Mouse (Mus musculus): Measurements from ENCODE around the gene Cwc22.

Cwc22 gene

GRCm38 (mm10) chr2:77877156-77877855 lies 68.9 kb downstream of the Cwc22 start:
- DNase-seq (ENCODE audit: extremely low spot score, low spot score) = no peak

- no peak for DNase-seq (ENCODE audit: extremely low spot score, low spot score)
Observed at GRCm38 (mm10) chr2:77876331-77876730, 69.8 kb downstream of the Cwc22 start.

- no peak for DNase-seq (ENCODE audit: extremely low spot score, low spot score)
Observed at GRCm38 (mm10) chr2:77875516-77875915, 70.7 kb downstream of the Cwc22 start.

GRCm38 (mm10) chr2:77874678-77875077 lies 71.5 kb downstream of the Cwc22 start:
- DNase-seq (ENCODE audit: extremely low spot score, low spot score) = no peak

GRCm38 (mm10) chr2:77873806-77874205 lies 72.4 kb downstream of the Cwc22 start:
- DNase-seq (ENCODE audit: extremely low spot score, low spot score) = no peak

- DNase-seq (ENCODE audit: extremely low spot score, low spot score) = no peak
Observed at GRCm38 (mm10) chr2:77872676-77873075, 73.5 kb downstream of the Cwc22 start.

- no peak for DNase-seq (ENCODE audit: extremely low spot score, low spot score)
Observed at GRCm38 (mm10) chr2:77871146-77871545, 75.0 kb downstream of the Cwc22 start.

- peak; percentile 8 for DNase-seq (ENCODE audit: extremely low spot score, low spot score)
Observed at GRCm38 (mm10) chr2:77869729-77870280, 76.4 kb downstream of the Cwc22 start.

GRCm38 (mm10) chr2:77863934-77864333 lies 82.2 kb downstream of the Cwc22 start:
- DNase-seq (ENCODE audit: extremely low spot score, low spot score) = peak; percentile 43

- no peak for DNase-seq (ENCODE audit: extremely low spot score, low spot score)
Observed at GRCm38 (mm10) chr2:77863522-77863921, 82.7 kb downstream of the Cwc22 start.

- no peak for DNase-seq (ENCODE audit: extremely low spot score, low spot score)
Observed at GRCm38 (mm10) chr2:77841464-77841863, 104.7 kb downstream of the Cwc22 start.

- DNase-seq (ENCODE audit: extremely low spot score, low spot score) = no peak
Observed at GRCm38 (mm10) chr2:77839587-77839986, 106.6 kb downstream of the Cwc22 start.

GRCm38 (mm10) chr2:77838688-77839087 lies 107.5 kb downstream of the Cwc22 start:
- DNase-seq (ENCODE audit: extremely low spot score, low spot score) = no peak

- DNase-seq (ENCODE audit: extremely low spot score, low spot score) = no peak
Observed at GRCm38 (mm10) chr2:77835781-77836180, 110.4 kb downstream of the Cwc22 start.

All from neural tube, embryonic 10.5 days (tissue).